Mouse (Mus musculus) naive thymus-derived CD4-positive, alpha-beta T cell, adult 5 months (primary cell): ENCODE data around the gene Cyp2d40. TPM values are rescaled to one million over a fixed set of nuclear protein-coding genes. Genes with fewer than 3 reads are reported as not detected.

ENCODE experiments used
- polyA plus RNA-seq: library from polyadenylated mRNA; unstranded; fragments of 100-300 nt; shearing (Covaris generic); gene quantifications from one replicate; pipeline ENCODE4 v1.2.1, GENCODE M21; 2017

Gene Cyp2d40
- not detected for polyA plus RNA-seq

GRCm38 (mm10) chr15:82763631-82764420, at the start of gene Cyp2d40:
TSS of gene Cyp2d40 (minus strand) at chr15:82764183.

GRCm38 (mm10) chr15:82794277-82794676, 30.3 kb upstream of the Cyp2d40 start, which contains the start of gene Cyp2d26:
TSS of gene Cyp2d26 (minus strand) at chr15:82794294.

Other genes with a start within 250 kb of the Cyp2d40 start
- not detected for gene Cyp2d12, start 209.1 kb downstream of the Cyp2d40 start, polyA plus RNA-seq
- gene Cyp2d34, start 143.2 kb downstream of the Cyp2d40 start, polyA plus RNA-seq = not detected
- gene Cyp2d26, start 30.1 kb upstream of the Cyp2d40 start, polyA plus RNA-seq = not detected
- 10.4 TPM for gene Tcf20, start 223.7 kb upstream of the Cyp2d40 start, polyA plus RNA-seq